Mouse (Mus musculus): ENCODE measurements around the gene Clstn1.

Gene Clstn1

GRCm38 (mm10) chr4:149674814-149675377, 88.6 kb downstream of the Clstn1 start:
- DNase-seq (ENCODE audit: low read depth, low spot score) = no peak

DNA sequence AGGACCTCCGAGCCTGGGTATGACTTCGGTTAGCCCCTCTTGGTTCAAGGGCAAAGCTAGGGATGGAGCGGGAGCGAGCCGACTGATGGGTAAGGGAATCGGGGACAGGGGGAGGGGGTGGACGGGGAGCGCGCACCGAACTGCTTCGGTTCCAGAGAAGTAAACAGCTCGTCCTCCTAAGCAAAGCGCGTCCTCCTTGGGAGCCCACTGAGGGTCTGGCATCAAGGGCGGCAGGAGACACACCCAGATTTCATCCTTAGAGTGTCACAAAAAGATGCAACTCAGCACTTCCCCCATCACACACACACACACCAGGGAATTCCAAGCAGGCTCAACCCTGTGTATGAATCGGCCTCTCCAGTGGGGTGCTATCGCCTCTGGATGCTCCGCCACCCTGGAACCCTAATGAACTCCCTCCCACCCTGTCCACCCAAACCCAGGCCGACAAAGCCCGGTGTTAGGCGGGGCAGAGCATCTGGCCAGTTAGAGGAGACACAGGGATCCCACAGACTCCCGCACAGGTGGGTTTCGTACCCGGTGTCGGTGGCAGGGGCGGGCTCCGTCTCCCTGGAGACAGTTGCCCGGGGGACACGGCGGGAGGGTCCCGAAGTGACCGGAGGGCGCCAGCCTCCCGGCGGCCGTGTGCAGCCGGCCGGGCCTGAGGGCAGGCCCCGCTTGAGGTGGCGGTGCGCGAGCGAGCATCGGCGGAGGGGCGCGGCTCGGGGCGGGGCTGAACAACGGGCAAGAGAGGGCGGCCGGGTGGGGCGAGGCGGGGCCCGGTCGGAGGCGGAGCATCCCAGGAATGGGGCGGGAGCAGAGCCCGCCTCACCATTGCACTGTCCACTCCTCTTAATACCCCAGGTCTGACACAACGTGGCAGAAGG, 89.4 kb downstream of the Clstn1 start:
- DNase-seq (ENCODE audit: low read depth, low spot score) = no peak

DNA sequence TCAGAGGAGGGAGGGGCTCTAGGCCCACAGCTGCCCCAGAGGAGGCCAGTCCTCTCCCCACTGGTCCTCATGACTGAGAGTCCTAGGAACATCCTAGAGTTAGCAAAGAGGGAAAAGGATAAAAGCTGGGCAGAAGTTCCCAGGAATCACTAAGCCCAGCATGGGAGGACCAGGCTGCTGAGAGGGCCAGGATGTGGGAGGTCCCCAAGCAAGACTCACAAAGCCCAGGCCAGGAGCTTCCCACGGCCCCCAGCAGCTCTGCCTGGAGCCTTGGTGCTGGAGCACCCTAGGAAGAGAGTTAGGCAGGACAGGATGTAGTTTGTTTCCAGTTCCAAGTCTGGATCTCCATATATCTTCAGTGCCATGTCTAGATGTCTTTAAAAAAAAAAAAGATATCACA, 91.7 kb downstream of the Clstn1 start:
- DNase-seq (ENCODE audit: low read depth, low spot score) = no peak

- DNase-seq (ENCODE audit: low read depth, low spot score) = no peak
Measured at GRCm38 (mm10) chr4:149679056-149679770, 92.9 kb downstream of the Clstn1 start.

GRCm38 (mm10) chr4:149683875-149684274, 97.6 kb downstream of the Clstn1 start:
- DNase-seq (ENCODE audit: low read depth, low spot score) = peak; percentile 24

- no peak for DNase-seq (ENCODE audit: low read depth, low spot score)
Measured at GRCm38 (mm10) chr4:149684841-149685623, 98.8 kb downstream of the Clstn1 start.

DNA sequence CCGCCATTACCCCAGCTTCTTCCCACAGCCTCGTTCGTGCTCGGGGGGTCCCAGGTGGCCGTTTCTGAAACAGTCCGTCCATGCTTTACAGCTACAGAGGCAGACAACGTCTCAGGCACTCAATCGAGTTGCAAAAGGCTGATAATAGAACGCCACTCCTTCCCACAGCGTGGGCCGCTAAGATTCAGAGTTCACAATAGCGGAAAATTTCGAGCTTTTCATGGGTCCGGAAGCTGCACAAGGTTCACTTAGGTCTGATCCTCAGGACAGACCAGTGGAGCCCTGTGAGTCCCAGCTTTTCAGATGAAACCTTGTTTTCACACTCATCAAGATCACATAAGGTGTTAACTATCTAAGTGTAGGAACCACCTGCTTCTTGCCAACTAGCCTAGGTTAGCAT, 102.6 kb downstream of the Clstn1 start:
- no peak for DNase-seq (ENCODE audit: low read depth, low spot score)

DNA sequence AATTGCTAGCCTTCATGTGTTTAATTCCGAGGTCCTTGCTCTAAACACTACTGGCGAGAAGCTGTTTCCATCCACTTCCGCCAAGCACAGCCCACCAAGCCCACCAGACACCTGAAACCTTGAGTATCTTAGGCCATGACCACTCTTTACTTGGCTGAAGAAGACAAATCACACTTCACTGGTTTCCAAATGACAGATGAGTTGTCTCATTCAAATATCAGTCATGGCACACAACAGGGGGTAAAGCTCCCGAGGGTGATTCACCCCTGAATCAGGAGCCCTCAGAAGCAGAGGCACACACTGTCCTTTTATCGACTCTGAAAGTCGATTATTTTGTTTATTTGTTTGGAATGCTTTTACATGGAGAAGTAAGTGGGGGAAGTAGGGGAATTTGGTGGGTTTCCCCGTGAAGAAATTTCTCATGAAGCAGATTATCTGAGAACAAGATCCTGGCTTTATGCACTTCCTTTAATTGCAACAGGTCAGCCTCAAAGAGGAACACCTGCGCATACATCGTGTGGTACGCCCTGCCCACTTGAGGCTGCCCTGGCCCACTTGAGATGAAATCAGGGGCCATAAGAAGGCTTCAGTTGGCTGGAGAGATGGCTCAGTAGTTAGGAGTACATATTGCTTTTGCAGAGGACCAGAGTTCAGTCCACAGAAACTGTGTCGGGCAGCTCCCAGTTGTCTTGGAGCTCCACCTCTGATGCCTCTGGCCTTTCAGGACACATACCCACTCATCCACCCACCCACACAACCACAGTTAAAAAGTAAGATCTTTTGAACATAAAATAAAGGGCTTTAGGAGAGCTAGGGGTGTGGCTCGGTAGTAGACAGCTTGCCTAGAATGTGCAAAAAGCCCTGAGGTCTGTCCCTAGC, 103.8 kb downstream of the Clstn1 start:
- DNase-seq (ENCODE audit: low read depth, low spot score) = no peak

GRCm38 (mm10) chr4:149690828-149691280, 104.6 kb downstream of the Clstn1 start:
- no peak for DNase-seq (ENCODE audit: low read depth, low spot score)

- DNase-seq (ENCODE audit: low read depth, low spot score) = no peak
Measured at GRCm38 (mm10) chr4:149691368-149691767, 105.1 kb downstream of the Clstn1 start.

DNA sequence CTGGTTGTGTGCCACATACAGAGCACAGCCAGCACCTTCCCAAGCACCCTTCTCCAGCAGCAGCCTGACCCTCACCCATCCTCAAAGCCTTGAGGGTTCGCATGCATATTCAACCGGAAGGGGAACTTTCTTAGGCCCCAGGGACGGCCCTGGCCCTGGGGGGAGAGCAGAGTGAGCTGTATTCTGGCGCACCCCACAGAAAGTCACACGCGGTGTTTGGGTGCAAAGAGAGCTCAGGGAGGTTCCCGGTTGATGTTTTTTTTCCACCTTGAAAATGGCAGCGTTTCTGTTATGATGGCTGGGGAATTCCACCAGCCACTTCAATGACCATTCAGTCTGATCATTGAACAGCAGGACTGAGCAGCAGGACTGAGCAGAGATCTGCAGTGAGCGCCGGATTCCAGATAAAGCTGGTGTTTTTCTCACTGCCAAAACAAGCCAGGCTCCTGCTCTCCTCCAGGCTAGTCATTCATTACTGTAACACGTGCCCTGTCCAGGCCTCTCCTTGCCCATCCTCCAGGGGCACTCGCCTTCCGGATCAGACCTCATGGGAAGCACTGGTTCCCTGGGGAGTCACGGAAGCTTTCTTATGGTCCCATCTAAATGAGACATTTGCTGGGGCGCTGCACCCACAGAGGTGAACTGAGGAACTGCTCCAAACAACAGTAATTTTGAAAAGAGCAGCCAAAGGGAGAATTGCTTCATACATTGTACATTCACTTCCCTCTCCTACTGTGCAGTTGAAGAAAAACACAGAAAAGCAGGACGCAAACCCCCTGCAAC, 110.1 kb downstream of the Clstn1 start:
- peak; percentile 66 for DNase-seq (ENCODE audit: low read depth, low spot score)

DNA sequence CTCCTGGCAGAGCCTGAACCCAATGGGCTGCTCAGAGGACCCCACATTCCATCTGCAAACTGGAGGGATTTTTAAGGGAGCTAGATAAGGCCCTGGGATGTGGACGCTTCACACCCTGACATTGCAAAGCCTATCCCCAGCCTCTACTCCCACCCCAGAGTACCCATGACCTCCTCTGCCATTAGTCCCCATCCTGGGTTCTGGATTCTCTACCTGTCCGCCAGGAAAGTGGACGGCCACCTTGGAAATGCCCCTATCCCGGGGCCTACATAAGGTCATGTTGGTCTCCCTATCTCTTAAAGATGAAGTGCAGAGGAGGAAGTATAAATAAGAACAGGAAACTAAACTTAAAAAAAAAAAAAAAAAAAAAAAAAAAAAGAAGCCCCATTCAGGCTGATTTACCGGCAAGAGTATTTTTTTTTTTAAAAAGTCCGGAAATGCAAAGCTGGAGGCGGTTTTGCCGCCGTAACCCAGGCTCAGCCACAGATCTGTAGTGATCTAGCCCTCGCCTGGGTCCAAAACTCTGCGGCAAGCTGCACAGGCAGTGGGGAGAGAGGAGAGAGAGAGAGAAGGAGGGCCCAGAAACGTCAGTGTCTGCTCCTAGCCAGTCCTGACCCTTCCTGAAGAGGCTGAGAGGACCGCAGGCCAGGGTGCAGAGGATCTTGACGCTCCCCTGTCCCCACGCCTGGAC, 111.4 kb downstream of the Clstn1 start:
- peak; percentile 93 for DNase-seq (ENCODE audit: low read depth, low spot score)

DNA sequence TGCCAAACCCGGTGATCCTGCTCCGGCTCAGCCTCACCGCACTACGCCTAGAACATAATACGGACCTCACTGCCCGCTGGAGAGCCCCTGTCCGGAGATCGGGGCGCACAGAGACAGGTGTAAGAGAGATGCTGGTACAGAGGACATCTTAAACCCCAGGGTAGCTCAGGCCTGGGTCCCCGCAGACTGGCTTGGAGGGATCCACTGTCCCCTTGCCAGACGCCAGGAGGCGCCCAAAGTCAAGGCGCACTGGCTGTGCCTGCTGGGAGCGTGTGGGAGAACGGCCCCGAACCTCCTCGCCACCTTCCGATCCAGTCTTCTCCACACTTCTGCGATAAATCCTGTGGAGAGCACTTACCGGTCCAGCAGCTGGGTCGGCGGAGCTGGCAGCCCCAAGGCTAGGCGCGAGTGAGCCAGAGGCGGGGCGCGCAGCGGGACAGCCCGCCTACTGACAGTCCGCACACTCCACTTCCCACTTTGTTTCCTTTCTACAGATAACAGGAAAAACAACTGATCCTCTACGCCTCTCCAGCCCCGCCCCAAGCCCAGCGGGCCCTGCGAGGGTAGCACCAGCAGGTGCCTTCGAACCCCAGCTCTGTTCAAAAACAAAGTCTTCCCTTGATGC, 112.0 kb downstream of the Clstn1 start:
- peak; percentile 87 for DNase-seq (ENCODE audit: low read depth, low spot score)

Data from CD4-positive helper T cell, adult 2 months (primary cell).